7 mouse cellular contexts compared by ENCODE assay signal in genomic region chr14:105500966-105501741, GRCm38 (mm10).
DNase-seq lines count a peak whose midpoint lies in the region; ATAC-seq and TF ChIP-seq lines count a peak whose summit lies in the region.

No protein-coding gene starts in this region.

- TF ChIP-seq CTCF in ES-Bruce4 (IDR thresholded peaks at IDR 0.05; ENCODE audit: low read depth, low read length) (no peak), Patski (IDR thresholded peaks at IDR 0.05) (no peak)

- DNase-seq in Patski (ENCODE audit: low read depth, low spot score) = peak; percentile 48
- no peak for DNase-seq in ovary, postnatal 10 days (ENCODE audit: low spot score)
- DNase-seq in ovary, postnatal 36 days (ENCODE audit: low spot score) = no peak

- H3K27ac ChIP-seq in ES-Bruce4 (ENCODE audit: insufficient read depth, low read length) = peak overlapping the region; percentile 33; the same call in 1 of the 2 replicates
- H3K27ac ChIP-seq in forebrain, embryonic 15.5 days (replicated peaks) = 0 out of 2 replicates have a peak overlapping the region, but pooled peaks have one; percentile 9
- H3K27ac ChIP-seq in kidney, embryonic 15.5 days = peak overlapping the region; percentile 54; the same call in 1 of the 2 replicates
- no peak overlapping the region for H3K27ac ChIP-seq in neural tube, embryonic 14.5 days (ENCODE audit: low read depth, low read length)

- H3K36me3 ChIP-seq in ES-Bruce4 (ENCODE audit: control insufficient read depth, insufficient read depth, low read length, poor library complexity, severe bottlenecking) = no peaks in the 10 kb centered on the region
- H3K36me3 ChIP-seq in forebrain, embryonic 15.5 days = no peaks in the 10 kb centered on the region
- no peaks in the 10 kb centered on the region for H3K36me3 ChIP-seq in kidney, embryonic 15.5 days
- H3K36me3 ChIP-seq in neural tube, embryonic 14.5 days (ENCODE audit: control insufficient read depth, insufficient read depth, low read length) = no peaks in the 10 kb centered on the region

- CTCF ChIA-PET in Patski (lab: Charles Lee) = interaction anchor here (0.5 to 1.2 kb wide), 2 partner anchors 32 to 385 kb away, joined by 3 read pairs; no protein-coding TSS in a partner anchor

- POLR2A ChIA-PET in Patski (lab: Charles Lee) = no interaction called here

- no peaks in the 10 kb centered on the region for H3K9me3 ChIP-seq in ES-Bruce4 (replicated peaks; ENCODE audit: control insufficient read depth, insufficient read depth, low read length, poor library complexity, severe bottlenecking)
- H3K9me3 ChIP-seq in forebrain, embryonic 15.5 days = no peaks in the 10 kb centered on the region
- H3K9me3 ChIP-seq in kidney, embryonic 15.5 days (replicated peaks) = no peaks in the 10 kb centered on the region
- no peaks in the 10 kb centered on the region for H3K9me3 ChIP-seq in neural tube, embryonic 14.5 days (ENCODE audit: control insufficient read depth, low read length)

- peak overlapping the region; percentile 27 for H3K4me2 ChIP-seq in forebrain, embryonic 15.5 days (replicated peaks)
- peak overlapping the region; percentile 51 for H3K4me2 ChIP-seq in kidney, embryonic 15.5 days
- H3K4me2 ChIP-seq in neural tube, embryonic 14.5 days (ENCODE audit: low read depth, low read length) = peak overlapping the region; percentile 4; the same call in 1 of the 2 replicates

- TF ChIP-seq EP300 in ES-Bruce4 (IDR thresholded peaks at IDR 0.05; ENCODE audit: insufficient read depth, low read depth, low read length) = no peak

- no peak for TF ChIP-seq POLR2A in ES-Bruce4 (IDR thresholded peaks at IDR 0.05; ENCODE audit: insufficient read depth, low read length)

- in situ Hi-C loops in Patski (cut with MboI; ENCODE audit: low pct_unique_long_range_greater_than_20kb) = no loop called here

- WGBS in forebrain, embryonic 15.5 days = 12% methylated on average over 21 of the region's 21 CpGs
- 13% methylated on average over 21 of the region's 21 CpGs for WGBS in kidney, embryonic 15.5 days
- 4% methylated on average over 21 of the region's 21 CpGs for WGBS in neural tube, embryonic 14.5 days

- peak; percentile 77 for ATAC-seq in Patski
- ATAC-seq in forebrain, embryonic 15.5 days (replicated peaks) = no peak
- no peak for ATAC-seq in kidney, embryonic 15.5 days (replicated peaks; ENCODE audit: low FRiP score)
- ATAC-seq in neural tube, embryonic 14.5 days (ENCODE audit: low read depth) = peak; percentile 25; the same call in 1 of the 2 replicates

- H3K9ac ChIP-seq in ES-Bruce4 (ENCODE audit: low read depth, poor library complexity, severe bottlenecking) = no peak overlapping the region
- no peak overlapping the region for H3K9ac ChIP-seq in forebrain, embryonic 15.5 days (replicated peaks)
- H3K9ac ChIP-seq in kidney, embryonic 15.5 days = no peak overlapping the region
- no peak overlapping the region for H3K9ac ChIP-seq in neural tube, embryonic 14.5 days (replicated peaks; ENCODE audit: low read depth, low read length)

- H3K4me3 ChIP-seq in ES-Bruce4 (ENCODE audit: low read depth, low read length) = no peak overlapping the region
- H3K4me3 ChIP-seq in forebrain, embryonic 15.5 days = 0 out of 2 replicates have a peak overlapping the region, but pooled peaks have one; percentile 8
- peak overlapping the region; percentile 7 for H3K4me3 ChIP-seq in kidney, embryonic 15.5 days (replicated peaks)
- H3K4me3 ChIP-seq in neural tube, embryonic 14.5 days (ENCODE audit: low read depth, low read length) = no peak overlapping the region

- H3K27me3 ChIP-seq in ES-Bruce4 (ENCODE audit: control insufficient read depth, insufficient read depth, low read length, poor library complexity, severe bottlenecking) (no peaks in the 10 kb centered on the region), Patski (no peaks in the 10 kb centered on the region)
- H3K27me3 ChIP-seq in forebrain, embryonic 15.5 days = 0 out of 2 replicates have a peak, but pooled peaks cover 3% of the 10 kb centered on the region
- peaks cover 9% of the 10 kb centered on the region; the same call in 1 of the 2 replicates for H3K27me3 ChIP-seq in kidney, embryonic 15.5 days
- H3K27me3 ChIP-seq in neural tube, embryonic 14.5 days (ENCODE audit: control insufficient read depth, insufficient read depth, low read length) = no peaks in the 10 kb centered on the region

- peaks cover 10% of the 10 kb centered on the region for H3K4me1 ChIP-seq in ES-Bruce4 (ENCODE audit: control insufficient read depth, insufficient read depth, low read length)
- peaks cover 40% of the 10 kb centered on the region for H3K4me1 ChIP-seq in forebrain, embryonic 15.5 days
- H3K4me1 ChIP-seq in kidney, embryonic 15.5 days = peaks cover 44% of the 10 kb centered on the region
- peaks cover 22% of the 10 kb centered on the region for H3K4me1 ChIP-seq in neural tube, embryonic 14.5 days (ENCODE audit: control insufficient read depth, insufficient read depth, low read length)

Comparison
In these comparisons a context has a peak if more than half of its experiments do, and no peak if none do; other contexts are left out.
1. H3K4me3 ChIP-seq: peak in forebrain, embryonic 15.5 days (single experiment) and kidney, embryonic 15.5 days (single experiment); none in ES-Bruce4 (single experiment) and neural tube, embryonic 14.5 days (single experiment).
2. ATAC-seq: peak in Patski (single experiment) and neural tube, embryonic 14.5 days (single experiment); none in forebrain, embryonic 15.5 days (single experiment) and kidney, embryonic 15.5 days (single experiment).
3. Peak in every context shown above with its lines, with median percentiles within 50 percentile points of each other: H3K4me2 ChIP-seq.